Mouse (Mus musculus) adrenal gland, postnatal 14 days (tissue): ENCODE results near the gene Fzd7. TPM values are rescaled to one million over a fixed set of nuclear protein-coding genes. Genes with fewer than 3 reads are reported as not detected.

Source experiments
- DNase-seq: peaks from one replicate; pipeline ENCODE4 v3.0.0; 2021; ENCODE audit warnings: mixed read lengths
- total RNA-seq: library from RNA; stranded (reverse); gene quantifications from 2 replicates; pipeline ENCODE4 v1.2.3, GENCODE M21; 2021

Gene Fzd7
- total RNA-seq, 1 experiment from 2014 or later, result 13.7 TPM

- DNase-seq, result no peak
These were observed 17.1 kb downstream of the Fzd7 start for GRCm38 (mm10) chr1:59499327-59499726.

DNA sequence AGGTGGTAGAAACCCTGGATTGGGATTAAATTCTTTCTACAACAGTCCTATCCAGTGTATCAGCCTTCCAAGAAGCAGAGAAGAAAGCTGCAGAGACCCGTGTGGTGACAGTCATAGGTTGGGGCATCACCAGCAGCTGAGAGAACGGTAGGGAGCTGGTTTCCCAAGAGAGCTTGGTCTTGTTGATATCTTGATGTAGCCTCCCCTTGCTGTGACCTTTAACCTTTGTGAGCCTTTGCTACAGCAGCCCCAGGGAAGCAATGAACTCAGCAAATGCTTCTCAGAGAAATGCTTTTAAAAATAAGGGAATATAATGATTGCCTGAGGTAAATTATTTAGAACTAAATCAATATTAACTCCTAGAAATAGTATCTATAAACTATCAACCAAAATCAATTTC, 20.1 kb downstream of the Fzd7 start:
- DNase-seq, result no peak

DNA sequence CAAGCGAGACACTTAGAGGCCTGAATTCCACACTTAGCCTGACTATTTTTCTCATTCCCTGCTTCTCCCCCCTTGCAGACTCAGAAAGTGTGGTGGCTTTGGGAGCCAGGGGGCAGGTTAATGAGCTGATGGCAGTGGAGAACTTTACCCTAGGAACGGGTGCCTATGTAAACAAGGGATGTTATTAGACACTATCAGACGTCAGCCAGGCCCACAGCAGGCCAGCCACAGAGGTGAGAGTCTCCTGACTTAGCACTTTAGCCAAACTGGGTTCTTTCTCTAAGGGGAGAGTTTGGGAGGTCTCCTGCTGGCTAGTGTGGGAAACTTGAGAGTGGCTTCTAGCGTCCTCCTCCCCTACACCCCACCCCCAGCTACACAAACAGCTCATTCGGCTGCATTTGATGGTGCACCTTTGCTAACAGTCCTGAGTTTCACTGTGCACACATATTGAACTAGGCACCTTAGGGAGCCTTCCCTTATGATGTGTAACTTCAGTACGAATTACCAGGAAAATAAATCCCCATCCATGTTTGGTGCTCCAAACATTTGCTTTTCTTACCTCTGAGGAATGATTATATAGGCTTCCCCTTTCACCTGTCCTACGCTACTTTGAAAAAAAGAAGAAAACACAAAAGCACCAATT, 21.6 kb downstream of the Fzd7 start:
- DNase-seq, result no peak

DNA sequence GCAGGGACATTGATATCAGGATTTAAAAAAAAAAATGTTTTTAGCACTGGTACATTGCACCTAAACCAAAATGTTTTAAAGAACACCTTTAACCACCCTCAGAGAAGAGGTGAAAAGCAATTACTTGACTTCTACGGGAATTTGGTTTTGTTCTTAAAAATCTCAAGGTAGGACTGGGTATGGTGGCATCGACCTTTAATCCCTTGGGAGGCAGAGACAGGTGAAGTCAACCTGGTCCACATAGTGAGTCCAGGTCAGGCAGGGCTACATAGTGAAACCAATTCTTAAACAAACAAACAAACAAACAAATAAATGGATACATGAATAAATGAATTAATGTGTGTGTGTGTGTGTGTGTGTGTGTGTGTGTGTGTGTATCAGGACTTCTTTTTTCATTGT, 22.1 kb downstream of the Fzd7 start:
- DNase-seq, result no peak

- DNase-seq, result no peak
These were observed 26.4 kb downstream of the Fzd7 start for GRCm38 (mm10) chr1:59508463-59509139.

DNA sequence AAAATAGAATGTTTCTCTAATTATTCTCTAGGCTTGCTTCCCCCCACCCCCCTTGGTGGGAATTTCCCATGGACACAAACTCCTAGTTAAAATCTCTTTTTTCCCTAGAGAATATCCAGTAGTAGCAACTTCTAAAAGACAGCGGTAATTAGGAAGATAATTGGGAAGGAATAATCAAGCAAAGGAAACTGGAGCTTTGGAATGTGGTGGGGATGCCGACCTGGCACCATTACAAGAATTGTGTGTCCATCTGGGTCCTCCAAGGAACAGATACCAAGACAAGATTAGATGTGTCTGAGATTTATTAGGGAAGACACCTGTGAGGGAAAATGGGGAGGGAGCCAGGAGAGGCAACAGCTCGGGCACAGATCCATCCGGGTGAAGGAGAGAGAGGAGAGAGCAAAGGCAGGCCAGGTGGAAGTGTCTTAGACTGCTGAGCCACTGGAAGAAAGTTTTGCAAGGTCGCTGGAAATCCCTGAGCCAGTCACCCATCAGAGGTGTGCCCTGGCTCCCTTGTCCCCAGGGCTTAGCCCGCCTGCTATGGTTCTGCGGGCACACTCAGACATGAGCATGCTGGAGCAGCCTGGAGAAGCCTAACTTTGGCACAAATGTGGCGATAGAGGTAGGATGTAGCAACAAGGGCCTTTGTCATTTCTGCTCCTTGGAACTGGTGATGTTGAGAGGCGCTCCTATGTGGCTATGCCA, 29.5 kb downstream of the Fzd7 start:
- no peak for DNase-seq

DNA sequence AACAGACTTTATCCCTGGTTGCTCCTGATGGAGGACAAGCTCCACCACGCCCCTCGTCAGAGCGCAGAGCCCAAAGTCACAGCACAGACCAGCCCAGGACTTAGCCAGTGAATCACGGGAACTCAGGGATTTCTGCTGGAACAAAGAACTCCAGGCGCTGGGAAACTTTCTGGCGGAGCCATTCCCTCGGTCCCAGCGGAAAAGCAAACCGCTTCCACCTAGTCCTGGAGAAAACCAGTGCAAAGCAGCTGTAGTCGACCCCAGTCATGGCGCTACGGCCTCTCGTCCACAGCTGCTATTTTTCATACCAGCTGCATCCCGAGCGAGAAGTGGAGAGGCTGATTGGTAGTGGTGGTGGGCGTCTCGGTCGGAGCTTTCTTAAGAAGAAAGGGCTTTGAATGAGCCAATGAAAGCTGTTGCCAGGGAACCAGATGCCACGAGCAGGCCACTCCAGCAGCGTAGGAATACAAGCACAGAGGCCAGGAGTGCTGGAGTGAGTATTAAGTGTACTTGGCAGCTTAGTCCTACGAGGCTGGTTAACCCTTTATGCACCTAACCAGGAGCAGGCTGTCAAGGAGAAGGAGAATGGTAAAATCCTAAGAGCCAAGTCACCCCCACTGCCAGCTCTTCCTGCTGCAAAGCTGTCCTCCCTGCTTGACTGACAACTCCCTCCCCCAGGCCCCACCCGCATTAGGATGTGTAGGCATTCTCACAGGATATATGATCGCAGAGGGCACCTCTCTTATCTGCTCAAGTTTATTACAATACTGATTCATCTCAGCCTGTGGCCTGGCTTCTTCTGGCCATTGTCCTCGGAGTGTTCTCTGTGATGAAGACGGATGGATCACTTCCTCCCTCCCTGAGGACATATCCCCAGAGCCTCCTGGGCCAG, 34.0 kb downstream of the Fzd7 start, which contains the start of gene Gm973:
Gm973 (plus strand) TSS at position 239 of the 892 bp plus-strand sequence.
- DNase-seq, result peak; percentile 42

- DNase-seq, result no peak
These were observed 38.1 kb downstream of the Fzd7 start for GRCm38 (mm10) chr1:59520226-59520837.

DNA sequence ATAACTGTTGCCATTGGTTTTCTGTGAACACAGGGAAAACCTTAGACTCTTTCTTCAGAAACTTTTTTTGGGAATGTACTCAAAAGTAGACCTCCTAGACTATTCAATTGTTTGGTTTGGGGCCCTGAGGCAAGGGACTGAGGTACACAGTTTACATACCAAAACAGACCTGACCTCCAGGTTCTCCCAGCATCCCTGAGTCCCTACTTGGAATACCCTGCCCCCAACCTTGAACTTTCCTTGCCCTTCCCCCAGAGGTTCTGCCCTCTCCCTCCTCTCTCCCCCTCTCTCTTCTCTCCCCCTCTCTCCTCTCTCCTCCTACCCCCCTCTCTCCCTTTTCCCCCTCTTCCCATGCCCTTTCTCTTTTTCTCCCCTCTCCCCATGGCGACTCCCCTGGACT, 40.2 kb downstream of the Fzd7 start:
- DNase-seq, result no peak

- no peak for DNase-seq
These were observed 41.2 kb downstream of the Fzd7 start for GRCm38 (mm10) chr1:59523378-59523958.

DNA sequence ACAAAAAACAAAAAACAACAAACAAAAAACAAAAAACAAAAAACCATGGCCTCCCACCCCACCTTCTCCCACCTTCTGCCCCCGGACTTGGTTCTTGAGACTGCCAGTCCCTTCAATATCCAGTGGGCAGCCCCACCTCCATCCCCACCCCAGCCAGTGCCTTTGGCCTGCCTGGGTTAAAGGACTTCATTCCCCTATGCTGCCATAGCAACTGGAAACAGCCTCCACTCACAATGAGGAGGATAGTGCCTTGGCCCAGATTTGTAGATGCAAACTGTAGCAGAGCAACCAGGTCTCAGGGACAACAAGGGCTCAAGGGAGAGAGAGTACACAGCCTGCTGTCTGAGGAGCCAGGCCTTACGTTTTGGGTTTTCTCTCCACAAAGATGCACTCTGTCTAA, 41.8 kb downstream of the Fzd7 start:
- peak; percentile 58 for DNase-seq

GRCm38 (mm10) chr1:59524759-59525158, 42.5 kb downstream of the Fzd7 start:
- no peak for DNase-seq

DNA sequence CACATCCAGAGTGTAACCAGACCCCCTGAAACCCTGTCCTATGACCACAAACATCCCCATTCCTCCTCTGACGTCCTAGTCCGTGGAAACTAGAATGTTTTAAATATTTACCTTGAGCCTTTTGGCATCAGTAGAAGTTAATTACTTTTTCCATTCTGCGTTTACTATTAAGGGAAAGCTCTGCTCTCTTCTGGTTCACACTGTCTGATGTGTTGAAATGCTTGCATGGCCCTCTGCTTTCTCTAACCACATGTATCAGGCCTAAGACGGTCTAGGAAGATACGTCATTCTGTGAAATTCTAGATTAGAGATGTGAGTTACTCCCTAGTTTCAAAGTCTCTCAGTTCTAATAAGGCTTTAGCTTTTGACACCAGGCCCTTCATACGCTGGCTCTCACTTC, 45.0 kb downstream of the Fzd7 start:
- no peak for DNase-seq

- no peak for DNase-seq
These were observed 53.0 kb downstream of the Fzd7 start for GRCm38 (mm10) chr1:59534976-59535810.

Other genes starting within 250 kb of the Fzd7 start
- gene Als2, start 245.2 kb upstream of the Fzd7 start, total RNA-seq, result 13.2 and 14.4 TPM in 2 replicates
- not detected in 2 replicates for gene Cdk15, start 225.5 kb upstream of the Fzd7 start, total RNA-seq
- gene Gm973, start 33.8 kb downstream of the Fzd7 start, total RNA-seq, result 4.7 and 5.5 TPM in 2 replicates
- 119 and 131 TPM in 2 replicates for gene Sumo1, start 188.4 kb downstream of the Fzd7 start, total RNA-seq
- gene Nop58, start 202.5 kb downstream of the Fzd7 start, total RNA-seq, result 136 and 137 TPM in 2 replicates